Mouse (Mus musculus) midbrain, embryonic 11.5 days (tissue): Measurements from ENCODE around the gene Rsph9. TPM values are rescaled to one million over a fixed set of nuclear protein-coding genes. Genes with fewer than 3 reads are reported as not detected.

Experiments
- ATAC-seq: fragments of 200-750 bp; cut with Nextera tagmentation; 2 replicates; pipeline ENCODE4 v1.8.0; 2017; ENCODE audit warnings: moderate TSS enrichment, moderate library complexity; ENCODE audit not compliant: low FRiP score
- DNase-seq: peaks from one replicate; pipeline ENCODE4 v3.0.0; 2015; ENCODE audit warnings: low spot score; ENCODE audit errors: missing footprints
- H3K27ac ChIP-seq: fragments of 300-500 bp; sonication (generic); 2 replicates; pipeline ENCODE4 v1.5.1; 2014; ENCODE audit warnings: low read depth, low read length
- H3K27me3 ChIP-seq: fragments of 300-500 bp; sonication (generic); 2 replicates; pipeline ENCODE4 v1.6.1; 2014; ENCODE audit warnings: mild to moderate bottlenecking, low read length, moderate library complexity, mixed read lengths; ENCODE audit not compliant: control insufficient read depth, insufficient read depth
- H3K36me3 ChIP-seq: fragments of 300-500 bp; sonication (generic); 2 replicates; pipeline ENCODE4 v1.6.1; 2014; ENCODE audit warnings: mild to moderate bottlenecking, low read length, moderate library complexity, mixed read lengths; ENCODE audit not compliant: control insufficient read depth, insufficient read depth
- H3K4me1 ChIP-seq: fragments of 300-500 bp; sonication (generic); 2 replicates; pipeline ENCODE4 v1.6.1; 2014; ENCODE audit warnings: low read length; ENCODE audit not compliant: control insufficient read depth, insufficient read depth
- H3K4me2 ChIP-seq: fragments of 300-500 bp; sonication (generic); 2 replicates; pipeline ENCODE4 v1.6.1; 2014; ENCODE audit warnings: mild to moderate bottlenecking, moderate library complexity
- H3K4me3 ChIP-seq: fragments of 300-500 bp; sonication (generic); 2 replicates; pipeline ENCODE4 v1.5.1; 2014; ENCODE audit warnings: low read depth, low read length
- H3K9ac ChIP-seq: fragments of 300-500 bp; sonication (generic); 2 replicates; pipeline ENCODE4 v1.6.1; 2014; ENCODE audit warnings: low read length
- H3K9me3 ChIP-seq: fragments of 300-500 bp; sonication (generic); 2 replicates; pipeline ENCODE4 v1.6.1; 2016; ENCODE audit warnings: low read length; ENCODE audit not compliant: control insufficient read depth
- WGBS: fragments of 180-500 bp; shearing (Covaris S2); extraction: QIAGEN DNeasy Blood & Tissue Kit; methylation state at CpG from one replicate; pipeline ENCODE4 v1.1.7; 2014; 5-methylcytosine and 5-hydroxymethylcytosine counted together
- polyA plus RNA-seq: library from polyadenylated mRNA; unstranded; fragments of >200 nt; fragmentation: Nextera tagmentation; extraction: Ambion mirVana; gene quantifications from 2 replicates; pipeline ENCODE4 v1.2.1, GENCODE M21; 2014

Rsph9 gene
- polyA plus RNA-seq, 1 experiment from 2014 or later, result 17.5 TPM

- 81% methylated on average over 9 of the region's 9 CpGs for WGBS
- Histone ChIP-seq H3K27ac (no peak overlapping the region), H3K4me1 (no peaks in the 10 kb centered on the region), H3K9me3 (no peaks in the 10 kb centered on the region), H3K9ac (no peak overlapping the region), H3K4me2 (no peak overlapping the region), H3K27me3 (no peaks in the 10 kb centered on the region), H3K36me3 (no peaks in the 10 kb centered on the region), H3K4me3 (no peak overlapping the region)
- ATAC-seq, result no peak
- no peak for DNase-seq
Measured at GRCm38 (mm10) chr17:46101906-46102305, 42.1 kb downstream of the Rsph9 start.

DNA sequence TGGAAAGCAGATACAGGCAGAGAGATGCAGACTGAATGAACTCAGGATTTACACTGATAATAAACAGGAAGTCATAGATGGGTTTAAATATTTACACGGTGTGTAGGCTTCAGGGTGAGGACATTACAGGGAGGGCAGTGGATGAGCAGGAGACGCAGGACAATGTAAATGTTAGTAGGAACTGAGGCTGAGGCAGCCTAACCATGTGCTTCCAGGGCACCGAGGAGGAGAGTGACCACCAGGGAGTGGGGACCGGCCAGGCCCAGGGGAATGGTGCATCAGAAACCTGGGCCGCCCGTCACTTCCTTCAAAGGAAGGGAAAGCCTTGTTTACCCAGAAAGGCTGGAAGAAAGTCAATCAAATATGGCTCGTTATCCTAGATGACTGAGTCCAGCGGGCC, 45.5 kb downstream of the Rsph9 start:
- no peak overlapping the region for H3K27ac ChIP-seq
- H3K4me2 ChIP-seq, result no peak overlapping the region
- ATAC-seq (no peak), DNase-seq (no peak)
- no peak overlapping the region for H3K9ac ChIP-seq
- no peaks in the 10 kb centered on the region for H3K27me3 ChIP-seq
- no peak overlapping the region for H3K4me3 ChIP-seq
- WGBS, result 72% methylated on average over 8 of the region's 8 CpGs
- H3K9me3 ChIP-seq, result no peaks in the 10 kb centered on the region
- no peaks in the 10 kb centered on the region for H3K4me1 ChIP-seq
- H3K36me3 ChIP-seq, result no peaks in the 10 kb centered on the region

- 76% methylated on average over 14 of the region's 14 CpGs for WGBS
- no peak for DNase-seq
- Histone ChIP-seq H3K9ac (no peak overlapping the region), H3K27me3 (no peaks in the 10 kb centered on the region), H3K4me1 (no peaks in the 10 kb centered on the region), H3K4me3 (no peak overlapping the region), H3K27ac (no peak overlapping the region), H3K36me3 (no peaks in the 10 kb centered on the region), H3K4me2 (no peak overlapping the region), H3K9me3 (no peaks in the 10 kb centered on the region)
- ATAC-seq, result no peak
Measured at GRCm38 (mm10) chr17:46091899-46092298, 52.1 kb downstream of the Rsph9 start.

GRCm38 (mm10) chr17:46091351-46091750, 52.7 kb downstream of the Rsph9 start:
- no peak for DNase-seq
- Histone ChIP-seq H3K9me3 (no peaks in the 10 kb centered on the region), H3K4me2 (no peak overlapping the region), H3K9ac (no peak overlapping the region), H3K27ac (no peak overlapping the region), H3K4me3 (no peak overlapping the region), H3K36me3 (no peaks in the 10 kb centered on the region), H3K27me3 (no peaks in the 10 kb centered on the region), H3K4me1 (no peaks in the 10 kb centered on the region)
- ATAC-seq, result no peak
- WGBS, result 58% methylated on average over 1 of the region's 1 CpGs

GRCm38 (mm10) chr17:46086341-46086870, 57.6 kb downstream of the Rsph9 start:
- H3K9me3 ChIP-seq, result no peaks in the 10 kb centered on the region
- H3K4me1 ChIP-seq, result no peaks in the 10 kb centered on the region
- WGBS, result 66% methylated on average over 17 of the region's 17 CpGs
- H3K4me3 ChIP-seq, result no peak overlapping the region
- no peak overlapping the region for H3K4me2 ChIP-seq
- H3K27me3 ChIP-seq, result no peaks in the 10 kb centered on the region
- no peak for DNase-seq
- H3K36me3 ChIP-seq, result no peaks in the 10 kb centered on the region
- no peak overlapping the region for H3K27ac ChIP-seq
- no peak overlapping the region for H3K9ac ChIP-seq
- no peak for ATAC-seq

DNA sequence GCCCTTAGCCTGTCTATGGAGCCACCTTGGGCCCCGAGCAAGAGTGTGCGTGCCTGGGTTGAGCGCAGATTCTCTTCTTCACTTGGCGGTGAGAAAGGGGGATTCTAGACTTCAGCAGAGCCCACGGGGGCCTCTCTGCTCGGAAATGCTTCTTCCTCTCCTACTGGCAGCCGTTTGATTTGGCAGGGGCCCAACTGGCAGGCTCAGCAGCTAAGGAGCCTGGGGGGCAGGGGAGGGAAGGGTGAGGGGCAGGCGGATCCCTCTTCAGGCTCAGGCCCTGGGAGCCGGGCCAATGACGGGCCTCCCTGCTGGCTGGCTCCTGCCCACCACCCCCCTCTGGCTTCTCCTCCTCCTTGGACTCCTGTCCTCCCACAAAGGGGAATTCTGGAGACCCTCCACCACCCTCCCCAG, 59.9 kb downstream of the Rsph9 start:
- 28% methylated on average over 9 of the region's 10 CpGs for WGBS
- H3K9me3 ChIP-seq, result no peaks in the 10 kb centered on the region
- no peaks in the 10 kb centered on the region for H3K27me3 ChIP-seq
- DNase-seq (no peak), ATAC-seq (peak; percentile 35; the same call in 1 of the 2 replicates)
- no peak overlapping the region for H3K4me2 ChIP-seq
- H3K27ac ChIP-seq, result no peak overlapping the region
- no peaks in the 10 kb centered on the region for H3K36me3 ChIP-seq
- H3K4me3 ChIP-seq, result no peak overlapping the region
- H3K9ac ChIP-seq, result 0 out of 2 replicates have a peak overlapping the region, but pooled peaks have one; percentile 18
- no peaks in the 10 kb centered on the region for H3K4me1 ChIP-seq

GRCm38 (mm10) chr17:46083381-46083780, 60.6 kb downstream of the Rsph9 start:
- H3K27ac ChIP-seq, result no peak overlapping the region
- no peaks in the 10 kb centered on the region for H3K36me3 ChIP-seq
- H3K9ac ChIP-seq, result no peak overlapping the region
- 89% methylated on average over 3 of the region's 3 CpGs for WGBS
- H3K9me3 ChIP-seq, result no peaks in the 10 kb centered on the region; the same call in 1 of the 2 replicates
- no peak overlapping the region for H3K4me3 ChIP-seq
- no peaks in the 10 kb centered on the region for H3K27me3 ChIP-seq
- H3K4me2 ChIP-seq, result no peak overlapping the region
- DNase-seq (no peak), ATAC-seq (no peak)
- no peaks in the 10 kb centered on the region for H3K4me1 ChIP-seq

DNA sequence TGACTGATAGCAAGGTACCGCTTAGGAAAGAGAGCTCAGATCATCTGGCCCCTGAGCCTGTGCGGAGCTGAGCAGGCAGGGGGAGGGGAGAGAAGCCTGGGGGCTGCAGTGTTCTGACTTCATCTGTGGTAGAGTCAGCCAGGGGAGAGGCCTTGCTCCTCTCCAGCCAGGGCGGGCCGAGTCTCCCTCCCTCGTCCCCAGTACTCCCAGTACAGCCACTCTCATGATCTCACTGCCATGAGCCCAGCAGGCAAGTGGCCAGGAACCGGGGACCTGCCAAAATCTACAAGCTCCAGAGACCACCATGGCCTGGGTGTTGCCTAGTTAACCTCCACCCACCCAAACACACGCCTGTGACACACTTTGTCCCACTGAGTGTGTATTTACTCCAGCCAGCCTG, 62.4 kb downstream of the Rsph9 start:
- no peak overlapping the region for H3K4me3 ChIP-seq
- H3K4me1 ChIP-seq, result no peaks in the 10 kb centered on the region
- H3K9ac ChIP-seq, result no peak overlapping the region
- 68% methylated on average over 7 of the region's 7 CpGs for WGBS
- no peaks in the 10 kb centered on the region; the same call in 1 of the 2 replicates for H3K9me3 ChIP-seq
- ATAC-seq (no peak), DNase-seq (no peak)
- no peaks in the 10 kb centered on the region for H3K36me3 ChIP-seq
- no peak overlapping the region for H3K4me2 ChIP-seq
- no peaks in the 10 kb centered on the region for H3K27me3 ChIP-seq
- H3K27ac ChIP-seq, result no peak overlapping the region

DNA sequence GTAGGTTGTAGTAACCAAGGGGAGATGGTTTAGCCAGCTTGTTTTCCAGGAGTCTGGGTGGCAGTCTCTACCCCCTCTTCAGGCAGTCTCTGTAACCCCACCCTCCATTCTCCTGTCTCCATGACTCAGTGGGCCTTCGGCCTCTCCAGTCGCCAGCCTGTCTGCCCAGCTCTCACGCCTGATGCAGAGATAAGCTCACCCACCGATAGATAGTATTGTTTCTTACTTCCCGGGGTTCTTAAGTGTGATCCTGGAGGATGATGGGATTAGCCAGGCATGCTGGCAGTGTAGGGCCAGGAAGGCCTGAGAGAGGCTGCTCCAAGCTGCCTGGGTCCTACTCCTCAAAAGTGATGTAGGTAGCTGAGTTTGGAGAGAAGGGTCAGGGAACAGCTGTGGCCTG, 63.0 kb downstream of the Rsph9 start:
- ATAC-seq (no peak), DNase-seq (no peak)
- H3K36me3 ChIP-seq, result no peaks in the 10 kb centered on the region
- H3K4me1 ChIP-seq, result no peaks in the 10 kb centered on the region
- 46% methylated on average over 5 of the region's 5 CpGs for WGBS
- no peaks in the 10 kb centered on the region for H3K27me3 ChIP-seq
- H3K9me3 ChIP-seq, result no peaks in the 10 kb centered on the region; the same call in 1 of the 2 replicates
- H3K27ac ChIP-seq, result no peak overlapping the region
- H3K4me3 ChIP-seq, result no peak overlapping the region
- H3K9ac ChIP-seq, result no peak overlapping the region
- no peak overlapping the region for H3K4me2 ChIP-seq
